Mouse (Mus musculus) c-Kit-positive CD71-positive TER-119-negative erythroid progenitor cells, embryonic 14.5 days (primary cell): ENCODE measurements at regions not wholly inside any gene's neighbourhood (a gene's known extent, or its start where the extent isn't known, plus 50 kb on each side); places are given as distances from the start of the nearest gene placed in this dataset.
"Not testable (repeated sequence)": the region's sequence is repeated elsewhere in the genome, so short reads cannot be mapped to it uniquely, and the experiment has no call there.

Experiments
- DNase-seq: peaks from one replicate; pipeline ENCODE4 v3.0.0-alpha.2; 2013; ENCODE audit warnings: low read depth

- DNase-seq = peak; percentile 7
Observed at GRCm38 (mm10) chr12:20196386-20196785, 242.1 kb downstream of the Gm21863 start.

GRCm38 (mm10) chr12:20196905-20197304 lies 242.6 kb downstream of the Gm21863 start:
- not testable (repeated sequence) for DNase-seq

DNA sequence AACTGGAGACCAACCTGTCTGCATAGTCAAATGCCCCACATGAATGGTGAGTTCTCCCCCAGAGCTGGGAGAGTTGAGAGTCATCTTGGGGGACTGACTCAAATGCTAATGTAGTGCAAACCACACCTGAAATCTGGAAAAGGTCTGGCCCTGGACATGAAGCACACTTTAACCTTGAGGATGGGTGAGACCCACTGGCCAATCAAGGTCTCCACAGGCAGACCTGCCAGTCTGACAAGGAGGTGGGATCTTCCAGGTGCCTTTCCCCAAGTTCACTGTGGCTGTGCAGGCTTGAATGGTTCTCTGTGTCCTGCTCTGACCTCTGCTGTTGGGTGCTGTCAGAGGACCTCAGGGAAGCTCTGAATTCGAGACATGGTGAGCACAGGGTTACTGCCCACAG lies 269.6 kb downstream of the Gm21863 start:
- not testable (repeated sequence) for DNase-seq

GRCm38 (mm10) chr12:20226831-20227230 lies 272.5 kb downstream of the Gm21863 start:
- DNase-seq = not testable (repeated sequence)

GRCm38 (mm10) chr12:20227427-20228160 lies 273.3 kb downstream of the Gm21863 start:
- not testable (repeated sequence) for DNase-seq

DNA sequence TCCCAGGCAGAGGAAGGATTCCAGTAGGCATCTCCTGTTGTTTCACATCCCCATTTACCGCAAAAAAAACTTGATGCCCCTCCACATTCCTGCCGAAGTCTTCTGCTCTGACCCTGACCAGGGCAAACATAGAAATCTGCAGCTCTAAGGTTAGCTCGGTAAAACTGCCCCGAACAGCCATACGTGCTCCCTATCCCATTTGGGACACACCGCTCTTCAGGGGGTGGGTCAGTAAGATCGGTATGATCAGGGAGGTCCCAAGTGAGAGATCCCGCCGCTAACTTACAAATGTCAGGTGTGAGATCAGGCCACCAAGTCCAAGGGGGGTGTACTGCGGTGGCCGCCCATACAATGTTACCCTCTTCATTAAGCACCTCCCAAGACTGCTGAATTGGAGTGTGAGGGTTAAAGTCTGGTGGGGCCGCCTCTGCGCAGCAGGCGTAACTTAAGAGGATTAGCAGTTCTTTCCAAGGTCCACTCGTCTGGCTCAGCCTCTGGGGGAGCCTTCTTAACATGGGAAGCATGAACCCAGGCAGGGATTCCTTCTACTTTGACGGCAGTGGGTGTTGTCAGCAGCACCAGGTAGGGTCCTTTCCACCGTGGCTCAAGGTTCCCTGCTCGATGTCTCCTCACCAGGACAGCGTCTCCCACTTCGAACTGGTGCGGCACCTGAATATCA lies 274.2 kb downstream of the Gm21863 start:
- DNase-seq = not testable (repeated sequence)

- not testable (repeated sequence) for DNase-seq
Observed at GRCm38 (mm10) chr12:20229441-20229840, 275.1 kb downstream of the Gm21863 start.

- DNase-seq = no peak
Observed at GRCm38 (mm10) chr12:20230141-20230892, 276.0 kb downstream of the Gm21863 start.

GRCm38 (mm10) chr12:20230893-20231235 lies 276.6 kb downstream of the Gm21863 start:
- DNase-seq = no peak

- DNase-seq = no peak
Observed at GRCm38 (mm10) chr12:20231528-20231927, 277.2 kb downstream of the Gm21863 start.

DNA sequence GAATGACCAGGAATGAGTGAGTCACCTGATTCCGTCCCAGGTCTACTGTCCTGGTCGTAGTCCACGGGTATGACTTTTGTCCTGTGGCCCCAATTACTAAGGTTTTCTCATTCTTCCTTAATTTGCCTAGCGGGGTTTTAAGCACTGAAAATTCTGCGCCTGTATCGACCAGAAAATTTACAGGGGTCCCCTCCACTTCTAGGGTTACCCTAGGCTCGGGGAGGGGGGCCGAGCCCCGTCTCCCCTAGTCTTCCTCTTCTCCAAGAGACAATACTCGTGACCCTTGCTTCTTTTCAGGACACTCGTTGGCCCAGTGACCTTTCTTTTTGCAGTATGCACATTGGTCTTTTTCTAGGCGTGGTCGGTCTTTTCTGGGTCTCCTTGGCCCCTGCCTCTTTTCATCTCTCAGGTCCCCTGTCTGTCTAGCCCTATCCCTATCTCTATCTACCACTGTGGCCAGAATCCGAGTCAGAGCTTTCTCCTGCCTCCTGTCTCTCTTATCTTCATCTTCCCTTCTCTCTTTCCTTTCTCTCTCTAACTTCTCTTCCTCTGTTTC lies 277.8 kb downstream of the Gm21863 start:
- DNase-seq = no peak

DNA sequence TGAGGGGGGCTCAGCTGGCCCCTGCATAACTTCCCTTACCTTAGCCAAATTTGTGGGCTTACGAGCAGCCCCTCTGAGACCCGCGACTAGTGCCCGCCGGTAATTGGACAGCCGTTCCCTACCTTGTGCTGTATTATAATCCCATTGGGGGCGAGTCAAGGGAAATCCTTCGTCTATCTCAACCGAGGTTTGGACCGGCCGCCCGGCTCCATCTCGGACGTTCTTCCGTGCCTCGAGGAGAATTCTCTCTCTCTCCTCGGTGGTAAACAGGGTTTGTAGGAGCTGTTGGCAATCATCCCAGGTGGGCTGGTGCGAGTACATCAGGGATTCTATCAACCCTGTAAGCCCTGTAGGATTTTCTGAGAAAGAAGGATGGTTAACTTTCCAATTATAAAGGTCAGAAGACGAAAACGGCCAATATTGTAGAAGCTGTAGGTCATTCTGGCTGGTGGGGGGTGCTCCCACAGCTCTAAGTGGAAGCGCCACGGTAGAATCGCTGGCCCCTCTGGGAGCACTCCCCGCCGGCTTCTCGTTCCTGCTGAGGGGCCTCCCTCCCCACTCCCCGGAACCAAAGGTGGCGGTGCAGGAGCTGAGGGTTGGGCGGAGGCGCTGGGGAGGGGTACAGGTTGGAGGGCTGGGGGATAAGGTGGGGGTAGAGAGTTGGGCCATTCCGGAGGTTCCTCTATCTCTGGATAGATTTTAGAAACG lies 278.6 kb downstream of the Gm21863 start:
- no peak for DNase-seq

DNA sequence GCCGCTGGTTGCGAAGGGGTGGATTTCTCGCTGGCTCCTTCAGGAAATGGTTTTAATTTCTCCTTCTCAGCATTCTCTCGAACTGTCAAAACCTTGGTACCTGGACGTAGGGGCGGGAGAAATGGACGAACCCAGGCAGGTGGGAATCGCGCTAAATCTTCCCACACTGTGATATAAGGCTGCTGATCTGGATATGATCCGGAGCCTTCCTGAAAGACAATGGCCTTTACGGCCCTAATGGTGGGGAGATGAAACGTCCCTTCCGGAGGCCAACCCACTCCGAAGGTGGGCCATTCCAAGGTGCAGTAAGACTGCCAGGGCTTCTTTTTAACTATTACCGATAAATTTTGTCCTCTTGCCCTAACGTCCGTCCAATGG lies 279.1 kb downstream of the Gm21863 start:
- DNase-seq = no peak

- DNase-seq = no peak
Observed at GRCm38 (mm10) chr12:20233871-20234307, 279.6 kb downstream of the Gm21863 start.
